9 mouse cellular contexts compared by ENCODE assay signal in genomic region chr4:138554934-138555333, GRCm38 (mm10).
A peak's percentile ranks its signal among the peaks of the same experiment; 100 is the strongest.
DNase-seq lines count a peak whose midpoint lies in the region; ATAC-seq and TF ChIP-seq lines count a peak whose summit lies in the region.
"Had no signal": no experiment of that assay in that cellular context is flagged by ENCODE, and none has a peak within 500 bp of the region (broad histone marks: within the 10 kb centered on the region; RNA-seq: fewer than 3 reads in every experiment).

No protein-coding gene starts in this region.

- DNase-seq in neural tube, embryonic 11.5 days (ENCODE audit: low spot score): peak; percentile 44
- DNase-seq in neural tube, embryonic 10.5 days (ENCODE audit: extremely low spot score, low spot score): no peak
- peak; percentile 28 for DNase-seq in kidney, adult 11 months
- peak; percentile 46 for DNase-seq in stomach, postnatal 0 days (ENCODE audit: low spot score)
- no peak for DNase-seq in cerebellum, adult 9-10 months
- no peak for DNase-seq in liver, embryonic 11.5 days (ENCODE audit: low spot score)

- TF ChIP-seq EP300 in stomach, postnatal 0 days (optimal IDR thresholded peaks at IDR 0.05): no peak

- H3K4me1 ChIP-seq in neural tube, embryonic 11.5 days (ENCODE audit: control insufficient read depth, insufficient read depth, low read length): peaks cover 5% of the 10 kb centered on the region; the same call in 1 of the 2 replicates
- H3K4me1 ChIP-seq in lung, embryonic 16.5 days (replicated peaks; ENCODE audit: control insufficient read depth, insufficient read depth, low read length): peaks cover 7% of the 10 kb centered on the region
- no peaks in the 10 kb centered on the region for H3K4me1 ChIP-seq in stomach, postnatal 0 days (replicated peaks; ENCODE audit: control insufficient read depth, insufficient read depth)
- no peaks in the 10 kb centered on the region for H3K4me1 ChIP-seq in liver, embryonic 11.5 days (replicated peaks; ENCODE audit: control insufficient read depth, insufficient read depth, low read length)

- H3K4me2 ChIP-seq in neural tube, embryonic 11.5 days (ENCODE audit: low read depth): peak overlapping the region; percentile 8; the same call in 1 of the 2 replicates
- H3K4me2 ChIP-seq in lung, embryonic 16.5 days (ENCODE audit: low read depth, low read length): peak overlapping the region; percentile 37; the same call in 1 of the 2 replicates
- H3K4me2 ChIP-seq in stomach, postnatal 0 days (replicated peaks; ENCODE audit: low read depth): peak overlapping the region; percentile 37; the same call in 1 of the 2 replicates
- H3K4me2 ChIP-seq in liver, embryonic 11.5 days: no peak overlapping the region

- peaks cover 17% of the 10 kb centered on the region for H3K27me3 ChIP-seq in neural tube, embryonic 11.5 days (ENCODE audit: control insufficient read depth, insufficient read depth, low read length)
- peaks cover 19% of the 10 kb centered on the region for H3K27me3 ChIP-seq in lung, embryonic 16.5 days (ENCODE audit: control insufficient read depth, insufficient read depth, low read depth, low read length)
- no peaks in the 10 kb centered on the region for H3K27me3 ChIP-seq in stomach, postnatal 0 days (ENCODE audit: control insufficient read depth, insufficient read depth, low read length)
- peaks cover 54% of the 10 kb centered on the region for H3K27me3 ChIP-seq in liver, embryonic 11.5 days (replicated peaks; ENCODE audit: control insufficient read depth, insufficient read depth, low read length)

- H3K27ac ChIP-seq in neural tube, embryonic 11.5 days (ENCODE audit: low read depth, low read length): no peak overlapping the region
- no peak overlapping the region for H3K27ac ChIP-seq in lung, embryonic 16.5 days (ENCODE audit: low read length)
- no peak overlapping the region for H3K27ac ChIP-seq in stomach, postnatal 0 days (replicated peaks)
- no peak overlapping the region for H3K27ac ChIP-seq in liver, embryonic 11.5 days (ENCODE audit: low read depth, low read length)
- H3K27ac ChIP-seq: limb, embryonic 15.5 days had no signal

- no peak overlapping the region for H3K9ac ChIP-seq in neural tube, embryonic 11.5 days (ENCODE audit: low read length)
- H3K9ac ChIP-seq in lung, embryonic 16.5 days (ENCODE audit: low read length): no peak overlapping the region
- H3K9ac ChIP-seq in stomach, postnatal 0 days (ENCODE audit: low read length): no peak overlapping the region
- no peak overlapping the region for H3K9ac ChIP-seq in liver, embryonic 11.5 days (ENCODE audit: low read depth, low read length)
- H3K9ac ChIP-seq: limb, embryonic 15.5 days had no signal

- H3K4me3 ChIP-seq in neural tube, embryonic 11.5 days (ENCODE audit: low read depth, low read length): no peak overlapping the region
- no peak overlapping the region for H3K4me3 ChIP-seq in lung, embryonic 16.5 days (ENCODE audit: low read length)
- no peak overlapping the region for H3K4me3 ChIP-seq in stomach, postnatal 0 days (ENCODE audit: low read depth, low read length)
- H3K4me3 ChIP-seq in liver, embryonic 11.5 days (ENCODE audit: low read depth, low read length): no peak overlapping the region

- H3K9me3 ChIP-seq in neural tube, embryonic 11.5 days (ENCODE audit: control insufficient read depth, low read length): no peaks in the 10 kb centered on the region
- no peaks in the 10 kb centered on the region for H3K9me3 ChIP-seq in lung, embryonic 16.5 days (ENCODE audit: control insufficient read depth, low read length)
- H3K9me3 ChIP-seq in stomach, postnatal 0 days (ENCODE audit: control insufficient read depth, low read length): no peaks in the 10 kb centered on the region
- no peaks in the 10 kb centered on the region for H3K9me3 ChIP-seq in liver, embryonic 11.5 days (ENCODE audit: control insufficient read depth, low read length)
- H3K9me3 ChIP-seq: limb, embryonic 15.5 days had no signal

- H3K36me3 ChIP-seq in neural tube, embryonic 11.5 days (ENCODE audit: control insufficient read depth, insufficient read depth, low read length): no peaks in the 10 kb centered on the region
- H3K36me3 ChIP-seq in lung, embryonic 16.5 days (ENCODE audit: control insufficient read depth, insufficient read depth, low read length): no peaks in the 10 kb centered on the region
- no peaks in the 10 kb centered on the region for H3K36me3 ChIP-seq in stomach, postnatal 0 days (ENCODE audit: control insufficient read depth, insufficient read depth, low read length)
- H3K36me3 ChIP-seq in liver, embryonic 11.5 days (ENCODE audit: control insufficient read depth, insufficient read depth, low read length): no peaks in the 10 kb centered on the region
- H3K36me3 ChIP-seq: limb, embryonic 15.5 days had no signal

- no peak for ATAC-seq in neural tube, embryonic 11.5 days (ENCODE audit: insufficient read depth, low FRiP score, low TSS enrichment)
- peak; percentile 43; the same call in 1 of the 2 replicates for ATAC-seq in lung, embryonic 16.5 days (ENCODE audit: low read depth)
- ATAC-seq in stomach, postnatal 0 days (ENCODE audit: low FRiP score, low TSS enrichment): peak; percentile 60
- ATAC-seq in liver, embryonic 11.5 days (replicated peaks; ENCODE audit: low FRiP score): no peak
- ATAC-seq in activated CD4-positive, CD25-positive, alpha-beta regulatory T cell, adult 4 months: no peak

- TF ChIP-seq CTCF in stomach, postnatal 0 days (IDR thresholded peaks at IDR 0.05; ENCODE audit: low read depth): peak; percentile 23; the same call in 1 of the 2 replicates

- 2% methylated on average over 14 of the region's 14 CpGs for WGBS in neural tube, embryonic 11.5 days
- WGBS in lung, embryonic 16.5 days: 4% methylated on average over 14 of the region's 14 CpGs
- under 1% methylated on average over 14 of the region's 14 CpGs for WGBS in stomach, postnatal 0 days
- WGBS in liver, embryonic 11.5 days: 9% methylated on average over 14 of the region's 14 CpGs

Comparison
In these comparisons a context has a peak if more than half of its experiments do, and no peak if none do; other contexts are left out.
1. DNase-seq: peak in neural tube, embryonic 11.5 days (single experiment), kidney, adult 11 months (single experiment) and stomach, postnatal 0 days (single experiment); none in neural tube, embryonic 10.5 days (single experiment), cerebellum, adult 9-10 months (single experiment) and liver, embryonic 11.5 days (single experiment).
2. ATAC-seq: peak in lung, embryonic 16.5 days (single experiment) and stomach, postnatal 0 days (single experiment); none in neural tube, embryonic 11.5 days (single experiment), liver, embryonic 11.5 days (single experiment) and activated CD4-positive, CD25-positive, alpha-beta regulatory T cell, adult 4 months (single experiment).